9 mouse cellular contexts compared by ENCODE assay signal in the genomic region with DNA sequence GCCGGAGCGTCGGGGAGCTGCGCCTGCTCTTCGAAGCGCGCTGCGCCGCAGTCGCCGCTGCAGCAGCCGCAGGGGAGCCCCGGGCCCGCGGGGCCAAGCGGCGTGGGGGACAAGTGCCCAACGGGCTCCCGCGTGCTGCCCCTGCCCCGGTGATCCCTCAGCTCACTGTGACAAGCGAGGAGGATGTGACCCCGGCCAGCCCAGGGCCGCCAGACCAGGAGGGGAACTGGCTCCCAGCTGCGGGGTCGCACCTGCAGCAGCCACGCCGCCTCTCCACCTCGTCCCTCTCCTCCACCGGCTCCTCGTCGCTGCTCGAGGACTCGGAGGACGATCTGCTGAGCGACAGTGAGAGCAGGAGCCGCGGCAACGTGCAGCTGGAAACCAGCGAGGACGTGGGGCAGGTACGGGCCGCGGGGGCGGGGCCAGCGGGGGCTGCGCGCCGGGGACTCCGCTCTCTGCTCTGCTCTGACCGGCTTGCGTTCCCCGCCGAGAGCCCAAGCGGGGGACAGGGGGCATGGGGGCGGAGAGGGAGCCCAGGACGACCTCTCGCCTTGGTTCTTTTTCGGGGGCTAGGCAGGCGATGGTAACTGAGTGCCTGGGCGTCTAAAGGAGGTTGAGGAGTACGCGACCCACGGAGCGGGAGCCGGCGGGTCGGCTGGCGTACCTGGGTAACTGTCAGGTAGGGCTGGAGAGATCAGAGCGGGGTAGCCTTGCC. TPM values are rescaled to one million over a fixed set of nuclear protein-coding genes. Genes with fewer than 3 reads are reported as not detected.
DNase-seq lines count a peak whose midpoint lies in the region; ATAC-seq lines count a peak whose summit lies in the region.
"Had no signal": no experiment of that assay in that cellular context is flagged by ENCODE, and none has a peak within 500 bp of the region (broad histone marks: within the 10 kb centered on the region; RNA-seq: fewer than 3 reads in every experiment).

No protein-coding gene starts in this region.

- no peak for ATAC-seq in embryonic facial prominence, embryonic 14.5 days (ENCODE audit: low read depth)
- peak; percentile 29; the same call in 1 of the 2 replicates for ATAC-seq in hindbrain, embryonic 15.5 days (ENCODE audit: low FRiP score, low read depth)
- ATAC-seq in liver, embryonic 11.5 days (replicated peaks; ENCODE audit: low FRiP score) = 0 out of 2 replicates have a peak, but pooled peaks have one; percentile 12
- peak; percentile 31; the same call in 1 of the 2 replicates for ATAC-seq in neural tube, embryonic 11.5 days (ENCODE audit: insufficient read depth, low FRiP score, low TSS enrichment)

- H3K9ac ChIP-seq in ES-E14 (ENCODE audit: insufficient read depth, low read depth, low read length, poor library complexity, severe bottlenecking) = peak overlapping the region; percentile 73
- peak overlapping the region; percentile 64 for H3K9ac ChIP-seq in embryonic facial prominence, embryonic 14.5 days (ENCODE audit: low read depth, low read length)
- peak overlapping the region; percentile 24 for H3K9ac ChIP-seq in hindbrain, embryonic 15.5 days
- peak overlapping the region; percentile 75 for H3K9ac ChIP-seq in liver, embryonic 11.5 days (ENCODE audit: low read depth, low read length)
- H3K9ac ChIP-seq in neural tube, embryonic 11.5 days (ENCODE audit: low read length) = peak overlapping the region; percentile 59

- H3K36me3 ChIP-seq in ES-E14 (ENCODE audit: control insufficient read depth, insufficient read depth, low read length, poor library complexity, severe bottlenecking) = no peaks in the 10 kb centered on the region
- no peaks in the 10 kb centered on the region for H3K36me3 ChIP-seq in embryonic facial prominence, embryonic 14.5 days (ENCODE audit: control insufficient read depth, insufficient read depth, low read length)
- no peaks in the 10 kb centered on the region for H3K36me3 ChIP-seq in hindbrain, embryonic 15.5 days
- H3K36me3 ChIP-seq in liver, embryonic 11.5 days (ENCODE audit: control insufficient read depth, insufficient read depth, low read length) = no peaks in the 10 kb centered on the region
- H3K36me3 ChIP-seq in neural tube, embryonic 11.5 days (ENCODE audit: control insufficient read depth, insufficient read depth, low read length) = no peaks in the 10 kb centered on the region

- in situ Hi-C loops in ES-E14 (cut with MboI; ENCODE audit: low sequenced_read_pairs in 2 of 2, unreplicated experiment in 2 of 2) = no loop called here

- peak; percentile 10 for DNase-seq in gastrocnemius, postnatal 25 days
- no peak for DNase-seq in gastrocnemius, postnatal 14 days
- DNase-seq in ES-E14 (ENCODE audit: low read depth, low spot score) = no peak
- DNase-seq in embryonic facial prominence, embryonic 14.5 days (ENCODE audit: low spot score) = no peak
- DNase-seq in liver, embryonic 11.5 days (ENCODE audit: low spot score) = peak; percentile 72
- DNase-seq in neural tube, embryonic 11.5 days (ENCODE audit: low spot score) = no peak
- DNase-seq in thymus, postnatal 10 days (ENCODE audit: low spot score in 2 of 2) = peak; percentile 51 to 61

- under 1% methylated on average over 23 of the region's 70 CpGs for WGBS in embryonic facial prominence, embryonic 14.5 days
- under 1% methylated on average over 66 of the region's 70 CpGs for WGBS in hindbrain, embryonic 15.5 days
- 1% methylated on average over 66 of the region's 70 CpGs for WGBS in liver, embryonic 11.5 days
- 0% methylated on average over 53 of the region's 70 CpGs for WGBS in neural tube, embryonic 11.5 days

- peak overlapping the region; percentile 85 to 86 for H3K4me3 ChIP-seq in ES-E14 (ENCODE audit: insufficient read depth in 1 of 2, low read depth in 1 of 2, low read length in 2 of 2, poor library complexity in 1 of 2, severe bottlenecking in 1 of 2)
- peak overlapping the region; percentile 66 for H3K4me3 ChIP-seq in embryonic facial prominence, embryonic 14.5 days (ENCODE audit: low read depth, low read length)
- peak overlapping the region; percentile 46 for H3K4me3 ChIP-seq in hindbrain, embryonic 15.5 days
- H3K4me3 ChIP-seq in liver, embryonic 11.5 days (ENCODE audit: low read depth, low read length) = peak overlapping the region; percentile 78
- H3K4me3 ChIP-seq in neural tube, embryonic 11.5 days (ENCODE audit: low read depth, low read length) = peak overlapping the region; percentile 58

- no peaks in the 10 kb centered on the region for H3K9me3 ChIP-seq in ES-E14 (ENCODE audit: control insufficient read depth, insufficient read depth, low read depth, low read length)
- H3K9me3 ChIP-seq in embryonic facial prominence, embryonic 14.5 days (ENCODE audit: control insufficient read depth, low read length) = no peaks in the 10 kb centered on the region
- H3K9me3 ChIP-seq in hindbrain, embryonic 15.5 days = no peaks in the 10 kb centered on the region
- no peaks in the 10 kb centered on the region for H3K9me3 ChIP-seq in liver, embryonic 11.5 days (ENCODE audit: control insufficient read depth, low read length)
- no peaks in the 10 kb centered on the region for H3K9me3 ChIP-seq in neural tube, embryonic 11.5 days (ENCODE audit: control insufficient read depth, low read length)

- intact Hi-C loops in gastrocnemius, postnatal 14 days (cut with DNase I; ENCODE audit: low total_unique reads) = no loop called here

- H3K4me1 ChIP-seq in ES-E14 (ENCODE audit: control insufficient read depth in 2 of 2, insufficient read depth in 2 of 2, low read length in 2 of 2, poor library complexity in 1 of 2) = peaks cover 5 to 14% of the 10 kb centered on the region in 2 experiments; a peak in 3 of 4 replicates
- peaks cover 15% of the 10 kb centered on the region; the same call in 1 of the 2 replicates for H3K4me1 ChIP-seq in embryonic facial prominence, embryonic 14.5 days (ENCODE audit: control insufficient read depth, insufficient read depth, low read length)
- H3K4me1 ChIP-seq in hindbrain, embryonic 15.5 days (replicated peaks) = peaks cover 38% of the 10 kb centered on the region
- H3K4me1 ChIP-seq in liver, embryonic 11.5 days (replicated peaks; ENCODE audit: control insufficient read depth, insufficient read depth, low read length) = peaks cover 35% of the 10 kb centered on the region
- peaks cover 17% of the 10 kb centered on the region for H3K4me1 ChIP-seq in neural tube, embryonic 11.5 days (ENCODE audit: control insufficient read depth, insufficient read depth, low read length)

- H3K27me3 ChIP-seq in embryonic facial prominence, embryonic 14.5 days (replicated peaks; ENCODE audit: control insufficient read depth, insufficient read depth, low read length) = peaks cover 46% of the 10 kb centered on the region
- peaks cover 60% of the 10 kb centered on the region for H3K27me3 ChIP-seq in hindbrain, embryonic 15.5 days
- H3K27me3 ChIP-seq in liver, embryonic 11.5 days (replicated peaks; ENCODE audit: control insufficient read depth, insufficient read depth, low read length) = peaks cover 31% of the 10 kb centered on the region
- H3K27me3 ChIP-seq in neural tube, embryonic 11.5 days (ENCODE audit: control insufficient read depth, insufficient read depth, low read length) = peaks cover 36% of the 10 kb centered on the region

- H3K4me2 ChIP-seq in embryonic facial prominence, embryonic 14.5 days (ENCODE audit: low read depth, low read length) = peak overlapping the region; percentile 100
- peak overlapping the region; percentile 86 for H3K4me2 ChIP-seq in hindbrain, embryonic 15.5 days
- H3K4me2 ChIP-seq in liver, embryonic 11.5 days = peak overlapping the region; percentile 100
- peak overlapping the region; percentile 97 for H3K4me2 ChIP-seq in neural tube, embryonic 11.5 days (ENCODE audit: low read depth)

- no peak overlapping the region for H3K27ac ChIP-seq in ES-E14 (ENCODE audit: insufficient read depth, low read depth, low read length, poor library complexity, severe bottlenecking)
- no peak overlapping the region for H3K27ac ChIP-seq in embryonic facial prominence, embryonic 14.5 days (replicated peaks; ENCODE audit: low read depth, low read length)
- H3K27ac ChIP-seq in hindbrain, embryonic 15.5 days (replicated peaks) = no peak overlapping the region
- no peak overlapping the region for H3K27ac ChIP-seq in liver, embryonic 11.5 days (ENCODE audit: low read depth, low read length)
- H3K27ac ChIP-seq in neural tube, embryonic 11.5 days (ENCODE audit: low read depth, low read length) = no peak overlapping the region

RNA-seq across cellular contexts. Expression of gene Itpka, which starts 0.5 kb away (rescaled TPM):
- total RNA-seq in gastrocnemius, postnatal 25 days (2021) = not detected
- under 1 TPM in 1 of 2 experiments, not detected in 1; 0.20 TPM for total RNA-seq in gastrocnemius, postnatal 14 days (2021)
- total RNA-seq in ES-E14 (2012; rRNA removed) = 9.2 and 16.4 TPM in 2 replicates
- 0.84 and 1.2 TPM in 2 replicates for polyA plus RNA-seq in embryonic facial prominence, embryonic 14.5 days (2014; fragmentation: Nextera tagmentation; extraction: Ambion mirVana)
- 0.37 and 0.56 TPM in 2 replicates for polyA plus RNA-seq in hindbrain, embryonic 15.5 days (2015; fragmentation: Nextera tagmentation; extraction: Ambion mirVana)
- polyA plus RNA-seq in liver, embryonic 11.5 days (2014; fragmentation: Nextera tagmentation; extraction: Ambion mirVana) = 3.9 and 4.0 TPM in 2 replicates
- 0.78 and 1.1 TPM in 2 replicates for polyA plus RNA-seq in neural tube, embryonic 11.5 days (2014; fragmentation: Nextera tagmentation; extraction: Ambion mirVana)
- polyA plus RNA-seq: macrophage had no signal

RNA-seq across cellular contexts. Expression of gene Ltk, which starts 17.6 kb away (rescaled TPM):
- not detected for total RNA-seq in gastrocnemius, postnatal 25 days (2021)
- total RNA-seq in gastrocnemius, postnatal 14 days (2021) = not detected
- total RNA-seq in ES-E14 (2012; rRNA removed) = 0.85 and 2.8 TPM in 2 replicates
- 0.14 and 0.29 TPM in 2 replicates for polyA plus RNA-seq in embryonic facial prominence, embryonic 14.5 days (2014; fragmentation: Nextera tagmentation; extraction: Ambion mirVana)
- polyA plus RNA-seq in hindbrain, embryonic 15.5 days (2015; fragmentation: Nextera tagmentation; extraction: Ambion mirVana) = 2.1 and 2.2 TPM in 2 replicates
- polyA plus RNA-seq in liver, embryonic 11.5 days (2014; fragmentation: Nextera tagmentation; extraction: Ambion mirVana) = 0.19 and 0.43 TPM in 2 replicates
- polyA plus RNA-seq in neural tube, embryonic 11.5 days (2014; fragmentation: Nextera tagmentation; extraction: Ambion mirVana) = 0.13 TPM in 1 of 2 replicates, not detected in the other
- polyA plus RNA-seq: macrophage had no signal

RNA-seq across cellular contexts. Expression of gene Rpap1, which starts 44.7 kb away (rescaled TPM):
- 10 to 100 TPM; 14.4 to 16.4 TPM for total RNA-seq in gastrocnemius, postnatal 25 days (2021)
- 10 to 100 TPM; 12.7 to 12.9 TPM for total RNA-seq in gastrocnemius, postnatal 14 days (2021)
- total RNA-seq in ES-E14 (2012; rRNA removed) = 46.6 and 81.9 TPM in 2 replicates
- polyA plus RNA-seq in embryonic facial prominence, embryonic 14.5 days (2014; fragmentation: Nextera tagmentation; extraction: Ambion mirVana) = 18.3 and 22.3 TPM in 2 replicates
- 18.6 and 19.6 TPM in 2 replicates for polyA plus RNA-seq in hindbrain, embryonic 15.5 days (2015; fragmentation: Nextera tagmentation; extraction: Ambion mirVana)
- polyA plus RNA-seq in liver, embryonic 11.5 days (2014; fragmentation: Nextera tagmentation; extraction: Ambion mirVana) = 29.1 and 30.0 TPM in 2 replicates
- 23.5 and 26.6 TPM in 2 replicates for polyA plus RNA-seq in neural tube, embryonic 11.5 days (2014; fragmentation: Nextera tagmentation; extraction: Ambion mirVana)

RNA-seq across cellular contexts. Expression of gene Tyro3, which starts 54.9 kb away (rescaled TPM):
- under 1 TPM; 0.61 to 0.67 TPM for total RNA-seq in gastrocnemius, postnatal 25 days (2021)
- total RNA-seq in gastrocnemius, postnatal 14 days (2021) = 1 to 10 TPM; 1.8 to 3.6 TPM
- total RNA-seq in ES-E14 (2012; rRNA removed) = 66.2 and 127 TPM in 2 replicates
- polyA plus RNA-seq in embryonic facial prominence, embryonic 14.5 days (2014; fragmentation: Nextera tagmentation; extraction: Ambion mirVana) = 20.2 and 23.6 TPM in 2 replicates
- polyA plus RNA-seq in hindbrain, embryonic 15.5 days (2015; fragmentation: Nextera tagmentation; extraction: Ambion mirVana) = 27.1 and 27.7 TPM in 2 replicates
- 5.8 and 5.9 TPM in 2 replicates for polyA plus RNA-seq in liver, embryonic 11.5 days (2014; fragmentation: Nextera tagmentation; extraction: Ambion mirVana)
- 19.0 and 20.0 TPM in 2 replicates for polyA plus RNA-seq in neural tube, embryonic 11.5 days (2014; fragmentation: Nextera tagmentation; extraction: Ambion mirVana)

Comparison
In these comparisons a context has a peak if more than half of its experiments do, and no peak if none do; other contexts are left out.
1. DNase-seq: peak in gastrocnemius, postnatal 25 days (single experiment), liver, embryonic 11.5 days (single experiment) and thymus, postnatal 10 days (2 of 2); none in gastrocnemius, postnatal 14 days (single experiment), ES-E14 (single experiment), embryonic facial prominence, embryonic 14.5 days (single experiment) and neural tube, embryonic 11.5 days (single experiment).
2. H3K9ac ChIP-seq: peak in every context shown above with its lines; median percentile 75 in liver, embryonic 11.5 days; 73 in ES-E14; 64 in embryonic facial prominence, embryonic 14.5 days; 59 in neural tube, embryonic 11.5 days; 24 in hindbrain, embryonic 15.5 days.
3. Peak in every context shown above with its lines, with median percentiles within 50 percentile points of each other: H3K4me3 ChIP-seq and H3K4me2 ChIP-seq.